Mouse (Mus musculus) MEL (cell line): ENCODE measurements around the gene Mecom. TPM values are rescaled to one million over a fixed set of nuclear protein-coding genes. Genes with fewer than 3 reads are reported as not detected.

Experiments used
- DNase-seq: peaks from one replicate; pipeline ENCODE4 v3.0.0; 2011; ENCODE audit warnings: low read depth, low spot score
- H3K27ac ChIP-seq: 2 replicates; pipeline ENCODE4 v1.5.1; 2012; ENCODE audit warnings: low read depth, mild to moderate bottlenecking, control low read depth, low read length, moderate library complexity; ENCODE audit not compliant: control insufficient read depth
- H3K27me3 ChIP-seq, 2 experiments: fragments of 150-350 bp in 1 of 2; sonication (generic) in 1 of 2; 2 replicates each; pipeline ENCODE4 v1.6.1; 2012; ENCODE audit warnings: low read length in 2 of 2, mild to moderate bottlenecking in 2 of 2, improper control_type of control experiment in 1 of 2, moderate library complexity in 1 of 2; ENCODE audit not compliant: insufficient read depth in 2 of 2, control insufficient read depth in 1 of 2
- H3K36me3 ChIP-seq, 2 experiments: 2 replicates each; pipeline ENCODE4 v1.6.1; 2012 to 2014; ENCODE audit warnings: low read length in 2 of 2, improper control_type of control experiment in 1 of 2, inconsistent platforms in 1 of 2, mild to moderate bottlenecking in 1 of 2; ENCODE audit not compliant: insufficient read depth in 2 of 2, control insufficient read depth in 1 of 2
- H3K4me1 ChIP-seq, 2 experiments: fragments of 150-350 bp in 1 of 2; sonication (generic) in 1 of 2; 2 replicates each; pipeline ENCODE4 v1.6.1; 2012; ENCODE audit warnings: low read length in 2 of 2, improper control_type of control experiment in 1 of 2, mild to moderate bottlenecking in 1 of 2; ENCODE audit not compliant: insufficient read depth in 2 of 2, control insufficient read depth in 1 of 2
- H3K4me3 ChIP-seq, 2 experiments: fragments of 150-350 bp in 1 of 2; sonication (generic) in 1 of 2; 2 replicates each; pipeline ENCODE4 v1.5.1; 2012; ENCODE audit warnings: low read depth in 2 of 2, low read length in 2 of 2, mild to moderate bottlenecking in 2 of 2, moderate library complexity in 2 of 2, control low read depth in 1 of 2, improper control_type of control experiment in 1 of 2; ENCODE audit not compliant: control insufficient read depth in 1 of 2, insufficient read depth in 1 of 2
- H3K79me2 ChIP-seq: 2 replicates; pipeline ENCODE4 v1.6.1; 2012; ENCODE audit warnings: mild to moderate bottlenecking, low read length, moderate library complexity; ENCODE audit not compliant: control insufficient read depth, poor library complexity, insufficient read depth
- H3K9ac ChIP-seq: 2 replicates; pipeline ENCODE4 v1.6.1; 2012; ENCODE audit warnings: low read depth, mild to moderate bottlenecking, control low read depth, low read length, moderate library complexity; ENCODE audit not compliant: control insufficient read depth, poor library complexity, severe bottlenecking
- H3K9me3 ChIP-seq: fragments of 150-350 bp; sonication (generic); replicated peaks from 2 replicates; pipeline ENCODE4 v1.6.1; 2012; ENCODE audit warnings: mild to moderate bottlenecking, low read length, improper control_type of control experiment, moderate library complexity; ENCODE audit not compliant: insufficient read depth
- BHLHE40 ChIP-seq: IDR thresholded peaks from 2 replicates; pipeline ENCODE4 v1.6.1; 2012; ENCODE audit warnings: low read depth, mild to moderate bottlenecking, inconsistent platforms, low read length, improper control_type of control experiment, borderline replicate concordance
- CHD1 ChIP-seq: IDR thresholded peaks from 2 replicates; pipeline ENCODE4 v1.6.1; 2012; ENCODE audit warnings: low read depth, mild to moderate bottlenecking, inconsistent platforms, low read length, improper control_type of control experiment
- ELF1 ChIP-seq: IDR thresholded peaks from 2 replicates; pipeline ENCODE4 v1.6.1; 2014; ENCODE audit warnings: low read depth, mild to moderate bottlenecking, inconsistent platforms, low read length, improper control_type of control experiment, moderate library complexity
- ETS1 ChIP-seq: IDR thresholded peaks from 2 replicates; pipeline ENCODE4 v1.6.1; 2012; ENCODE audit warnings: low read depth, mild to moderate bottlenecking, inconsistent platforms, low read length, improper control_type of control experiment, moderate library complexity
- GABPA ChIP-seq: IDR thresholded peaks from 2 replicates; pipeline ENCODE4 v1.6.1; 2012; ENCODE audit warnings: low read depth, mild to moderate bottlenecking, inconsistent platforms, low read length, improper control_type of control experiment, moderate library complexity
- KAT2A ChIP-seq: conservative IDR thresholded peaks from 2 replicates; pipeline ENCODE4 v1.6.1; 2012; ENCODE audit warnings: low read depth, low read length, improper control_type of control experiment, inconsistent platforms
- MEF2A ChIP-seq: IDR thresholded peaks from 2 replicates; pipeline ENCODE4 v1.6.1; 2014; ENCODE audit warnings: low read depth, mild to moderate bottlenecking, inconsistent platforms, low read length, improper control_type of control experiment; ENCODE audit not compliant: poor library complexity, insufficient replicate concordance, severe bottlenecking; ENCODE audit errors: extremely low read depth
- MXI1 ChIP-seq: IDR thresholded peaks from 2 replicates; pipeline ENCODE4 v1.6.1; 2011; ENCODE audit warnings: mild to moderate bottlenecking, low read depth, low read length, improper control_type of control experiment
- MYB ChIP-seq: IDR thresholded peaks from 2 replicates; pipeline ENCODE4 v1.6.1; 2011; ENCODE audit warnings: mild to moderate bottlenecking, low read depth, low read length, improper control_type of control experiment
- MYC ChIP-seq: IDR thresholded peaks from 2 replicates; pipeline ENCODE4 v1.6.1; 2011; ENCODE audit warnings: low read depth, mild to moderate bottlenecking, low read length, improper control_type of control experiment, moderate library complexity
- POLR2AphosphoS5 ChIP-seq: IDR thresholded peaks from 2 replicates; pipeline ENCODE4 v1.6.1; 2012; ENCODE audit warnings: low read depth, borderline replicate concordance, mild to moderate bottlenecking, inconsistent platforms, low read length, moderate library complexity, mixed read lengths
- RAD21 ChIP-seq: IDR thresholded peaks from 2 replicates; pipeline ENCODE4 v1.6.1; 2011; ENCODE audit warnings: mild to moderate bottlenecking, low read depth, low read length, improper control_type of control experiment
- RCOR1 ChIP-seq: IDR thresholded peaks from 2 replicates; pipeline ENCODE4 v1.6.1; 2012; ENCODE audit warnings: low read depth, mild to moderate bottlenecking, inconsistent platforms, low read length, improper control_type of control experiment
- SIN3A ChIP-seq: IDR thresholded peaks from 2 replicates; pipeline ENCODE4 v1.6.1; 2012; ENCODE audit warnings: low read length, improper control_type of control experiment, inconsistent platforms
- TAL1 ChIP-seq: IDR thresholded peaks from 2 replicates; pipeline ENCODE4 v1.6.1; 2012; ENCODE audit warnings: mild to moderate bottlenecking, inconsistent platforms, low read length, moderate library complexity, mixed read lengths
- UBTF ChIP-seq: IDR thresholded peaks from 2 replicates; pipeline ENCODE4 v1.6.1; 2012; ENCODE audit warnings: low read depth, mild to moderate bottlenecking, inconsistent platforms, low read length, improper control_type of control experiment, moderate library complexity, borderline replicate concordance; ENCODE audit not compliant: insufficient read depth
- USF1 ChIP-seq: IDR thresholded peaks from 2 replicates; pipeline ENCODE4 v1.6.1; 2014; ENCODE audit warnings: low read depth, mild to moderate bottlenecking, inconsistent platforms, low read length, improper control_type of control experiment, moderate library complexity
- USF2 ChIP-seq, 2 experiments: IDR thresholded peaks; 2 replicates each; pipeline ENCODE4 v1.6.1; 2011 to 2012; ENCODE audit warnings: improper control_type of control experiment in 2 of 2, low read length in 2 of 2, borderline replicate concordance in 1 of 2, inconsistent platforms in 1 of 2, low read depth in 1 of 2, mild to moderate bottlenecking in 1 of 2; ENCODE audit not compliant: insufficient read depth in 1 of 2
- ZKSCAN1 ChIP-seq: IDR thresholded peaks from 2 replicates; pipeline ENCODE4 v1.6.1; 2012; ENCODE audit warnings: low read depth, mild to moderate bottlenecking, inconsistent platforms, low read length, improper control_type of control experiment, moderate library complexity
- ZMIZ1 ChIP-seq: IDR thresholded peaks from 2 replicates; pipeline ENCODE4 v1.6.1; 2012; ENCODE audit warnings: low read depth, mild to moderate bottlenecking, inconsistent platforms, low read length, improper control_type of control experiment, moderate library complexity
- polyA plus RNA-seq, 2 experiments: library from polyadenylated mRNA; stranded (reverse) in 1 of 2; unstranded in 1 of 2; fragments of >175 nt in 1 of 2; fragments of >200 nt in 1 of 2; gene quantifications; 2 replicates each; pipeline versions ENCODE4 v1.2.1 to v1.2.4; 2012; ENCODE audit warnings: low replicate concordance in 2 of 2, low read depth in 1 of 2; ENCODE audit not compliant: insufficient read length in 2 of 2, insufficient read depth in 1 of 2, missing spikeins in 1 of 2
- total RNA-seq: library from RNA; depleted of rRNA; stranded (reverse); fragments of 300-350 nt; gene quantifications from 2 replicates; pipeline ENCODE4 v1.2.3, GENCODE M21; 2012

Mecom gene
- total and polyA plus RNA-seq, 3 experiments, result 0.04 TPM; not detected in 2

- H3K27me3 ChIP-seq, result no peaks in the 10 kb centered on the region
- H3K4me3 ChIP-seq, result no peak overlapping the region
- no peaks in the 10 kb centered on the region for H3K36me3 ChIP-seq
- no peak overlapping the region for H3K9ac ChIP-seq
- no peaks in the 10 kb centered on the region for H3K4me1 ChIP-seq
- no peaks in the 10 kb centered on the region for H3K9me3 ChIP-seq
- no peaks in the 10 kb centered on the region for H3K79me2 ChIP-seq
- no peak for DNase-seq
- TF ChIP-seq CHD1, result no peak
- TF ChIP-seq MYC, result no peak
- no peak for TF ChIP-seq TAL1
- TF ChIP-seq GABPA, result no peak
- TF ChIP-seq USF2 (IDR thresholded peaks at IDR 0.05; ENCODE audit: borderline replicate concordance in 1 of 2, insufficient read depth in 1 of 2, low read depth in 1 of 2, low read length in 2 of 2), result no peak
- TF ChIP-seq ZMIZ1, result no peak
- TF ChIP-seq MEF2A, result no peak
- no peak for TF ChIP-seq UBTF
- no peak for TF ChIP-seq RAD21
- no peak for TF ChIP-seq KAT2A
- H3K27ac ChIP-seq, result no peak overlapping the region
Observed at GRCm38 (mm10) chr3:30048157-30048556, 499.7 kb downstream of the Mecom start.

GRCm38 (mm10) chr3:30043525-30043924 lies 504.3 kb downstream of the Mecom start:
- no peak for TF ChIP-seq RCOR1
- no peak for TF ChIP-seq USF1
- no peak for TF ChIP-seq ELF1
- no peak for TF ChIP-seq ETS1
- no peak for TF ChIP-seq GABPA
- TF ChIP-seq MXI1, result no peak
- no peak for TF ChIP-seq CHD1
- TF ChIP-seq MYB, result no peak
- TF ChIP-seq BHLHE40, result no peak
- no peak for TF ChIP-seq ZMIZ1
- TF ChIP-seq ZKSCAN1, result no peak
- no peak for TF ChIP-seq POLR2AphosphoS5
- TF ChIP-seq SIN3A, result no peak
- no peak for TF ChIP-seq MEF2A
- no peak for TF ChIP-seq MYC
- TF ChIP-seq, all 39 proteins: peak for 0
- Histone ChIP-seq H3K27me3 (no peaks in the 10 kb centered on the region), H3K4me3 (no peak overlapping the region), H3K27ac (no peak overlapping the region), H3K9me3 (no peaks in the 10 kb centered on the region), H3K4me1 (no peaks in the 10 kb centered on the region), H3K36me3 (no peaks in the 10 kb centered on the region), H3K79me2 (no peaks in the 10 kb centered on the region), H3K9ac (no peak overlapping the region)
- DNase-seq, result no peak
